Mouse (Mus musculus) frontal cortex, postnatal 25 days (tissue): ENCODE measurements around the gene Gp1bb.
A peak's percentile ranks its signal among the peaks of the same experiment; 100 is the strongest.

Experiments used
- DNase-seq, 2 experiments: peaks; one replicate each; pipeline ENCODE4 v3.0.0; 2022; ENCODE audit warnings: low spot score in 2 of 2

Gp1bb gene

GRCm38 (mm10) chr16:18622019-18622418 is at the start of gene Gp1bb:
Gp1bb (minus strand) TSS chr16:18622403.
- no peak for DNase-seq

GRCm38 (mm10) chr16:18669914-18670313 is 47.7 kb upstream of the Gp1bb start:
- DNase-seq, result no peak

- no peak for DNase-seq
These were observed 36.4 kb upstream of the Gp1bb start for GRCm38 (mm10) chr16:18658597-18658996.

DNA sequence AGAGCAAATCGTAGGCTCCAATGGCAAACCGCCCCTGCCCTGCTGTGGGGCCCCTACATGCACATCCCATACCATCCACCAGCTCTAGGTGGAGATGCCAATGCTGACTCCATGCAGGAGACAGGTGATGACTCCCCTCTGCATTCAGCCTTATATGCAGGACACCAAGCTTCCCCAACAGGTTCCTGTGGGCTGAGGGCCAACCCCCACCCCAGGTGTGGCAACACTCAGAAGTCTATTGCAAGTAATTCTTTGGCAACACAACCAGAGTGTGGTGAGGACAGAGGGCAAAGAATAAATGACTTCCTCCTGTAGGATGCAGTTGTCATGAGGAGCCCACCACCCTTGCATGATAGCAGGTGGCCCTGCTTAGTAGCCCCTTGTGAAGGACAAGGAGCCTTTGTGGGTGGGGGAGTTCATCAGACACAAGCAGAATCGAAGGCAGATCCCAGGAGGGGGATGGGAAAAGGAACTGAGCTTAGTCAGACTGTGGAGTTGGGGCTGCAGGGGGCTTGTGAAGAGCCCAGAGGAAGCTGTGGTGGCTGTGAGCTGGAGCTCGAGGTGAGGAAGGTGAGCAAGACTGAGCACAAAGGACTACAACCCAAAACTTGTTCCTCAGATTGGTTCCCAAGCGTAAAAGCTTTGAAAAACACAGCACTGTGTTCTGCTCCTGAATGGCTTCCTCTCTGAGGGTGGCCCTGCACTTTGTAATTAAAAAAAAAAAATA is 33.3 kb upstream of the Gp1bb start:
- no peak for DNase-seq

GRCm38 (mm10) chr16:18653290-18654160 is 31.3 kb upstream of the Gp1bb start:
- DNase-seq, result no peak

GRCm38 (mm10) chr16:18649126-18649525 is 26.9 kb upstream of the Gp1bb start:
- no peak for DNase-seq

GRCm38 (mm10) chr16:18645329-18645728 is 23.1 kb upstream of the Gp1bb start:
- no peak for DNase-seq

DNA sequence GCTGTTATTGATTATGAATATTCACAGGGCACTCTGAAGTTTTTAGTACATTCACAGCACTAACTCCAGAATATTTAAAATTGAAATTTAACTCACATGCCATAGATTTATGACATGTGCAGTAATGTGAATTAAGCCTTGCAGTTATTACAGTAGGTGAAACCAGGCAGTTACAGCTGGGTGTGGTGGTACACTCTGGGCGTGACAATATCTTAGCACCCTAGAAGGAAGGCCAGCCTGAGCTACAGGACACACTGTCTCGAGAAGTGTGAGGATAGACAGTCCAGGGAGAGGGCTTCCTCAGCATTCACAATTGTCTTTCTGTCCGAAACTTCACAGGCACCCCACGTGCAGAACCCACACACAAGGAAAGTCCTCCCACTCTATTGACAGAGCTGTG is 22.3 kb upstream of the Gp1bb start:
- DNase-seq, result no peak

GRCm38 (mm10) chr16:18643406-18643998 is 21.3 kb upstream of the Gp1bb start:
- DNase-seq, result no peak

DNA sequence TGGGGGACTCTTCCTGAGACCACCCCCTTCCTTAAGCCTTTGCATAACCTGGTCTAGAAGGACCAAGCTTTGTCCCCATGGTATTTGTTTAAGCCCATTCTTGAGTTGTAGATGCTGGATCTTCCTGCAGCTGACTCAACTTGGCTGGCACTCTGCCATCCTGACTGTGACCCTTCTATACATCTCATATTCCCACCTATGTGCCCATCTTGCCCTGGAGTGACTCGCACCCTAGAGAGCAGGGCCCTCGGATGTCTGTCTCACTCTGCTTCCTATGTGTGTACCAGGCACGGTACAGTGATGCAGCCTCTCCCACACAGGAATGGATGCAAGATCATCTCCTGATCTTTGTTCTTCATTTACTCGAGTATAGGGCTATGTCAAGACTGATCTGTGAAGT is 20.7 kb upstream of the Gp1bb start:
- no peak for DNase-seq

DNA sequence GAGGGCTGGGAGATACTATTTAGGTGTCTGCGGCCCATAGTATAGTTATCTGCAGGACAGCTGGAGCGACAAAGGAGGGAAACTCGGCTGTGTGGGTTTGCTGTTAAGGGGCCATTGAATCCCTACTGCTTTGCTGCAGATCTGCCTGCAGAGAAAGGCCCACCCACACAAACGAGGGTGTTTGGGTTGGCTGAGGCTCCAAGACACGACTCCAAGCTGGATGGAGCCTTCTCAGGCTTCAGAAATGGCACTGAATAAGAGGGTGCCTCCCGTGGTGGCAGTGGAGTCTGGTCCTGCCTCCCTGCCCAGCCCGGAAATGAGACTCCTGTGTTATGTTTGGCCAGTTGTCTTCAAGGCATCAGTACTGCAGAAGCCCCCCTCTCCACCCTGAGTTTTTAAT is 20.1 kb upstream of the Gp1bb start:
- no peak for DNase-seq

DNA sequence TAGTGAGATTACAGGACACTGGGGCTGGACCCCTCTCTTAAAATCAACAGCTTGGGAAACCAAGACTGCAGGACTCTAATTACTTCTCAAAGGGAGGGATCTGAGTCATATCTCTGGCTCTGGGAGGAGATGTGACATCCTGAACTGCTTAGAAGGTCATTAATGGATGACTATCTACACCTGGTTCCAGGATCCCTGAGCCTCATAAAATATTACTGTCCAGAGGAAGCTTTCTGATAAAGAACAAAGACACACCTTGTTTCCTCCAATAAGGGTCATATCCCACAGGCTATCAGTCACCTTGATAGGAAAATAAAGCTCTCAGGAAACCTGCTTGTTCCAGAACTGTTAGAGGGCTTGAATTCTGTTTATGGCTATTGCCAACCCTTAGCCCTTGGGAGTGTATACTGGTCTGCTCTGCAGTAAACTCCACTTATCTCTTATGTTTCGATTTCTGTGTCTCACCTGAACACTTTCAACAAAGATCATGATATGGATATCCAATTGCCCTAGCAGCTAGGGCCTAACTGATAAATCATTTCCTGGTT is 17.3 kb upstream of the Gp1bb start:
- DNase-seq, result no peak

GRCm38 (mm10) chr16:18638396-18638795 is 16.2 kb upstream of the Gp1bb start:
- no peak for DNase-seq

GRCm38 (mm10) chr16:18636804-18637203 is 14.6 kb upstream of the Gp1bb start:
- DNase-seq, result no peak

- no peak for DNase-seq
These were observed 14.2 kb upstream of the Gp1bb start for GRCm38 (mm10) chr16:18636401-18636800.

DNA sequence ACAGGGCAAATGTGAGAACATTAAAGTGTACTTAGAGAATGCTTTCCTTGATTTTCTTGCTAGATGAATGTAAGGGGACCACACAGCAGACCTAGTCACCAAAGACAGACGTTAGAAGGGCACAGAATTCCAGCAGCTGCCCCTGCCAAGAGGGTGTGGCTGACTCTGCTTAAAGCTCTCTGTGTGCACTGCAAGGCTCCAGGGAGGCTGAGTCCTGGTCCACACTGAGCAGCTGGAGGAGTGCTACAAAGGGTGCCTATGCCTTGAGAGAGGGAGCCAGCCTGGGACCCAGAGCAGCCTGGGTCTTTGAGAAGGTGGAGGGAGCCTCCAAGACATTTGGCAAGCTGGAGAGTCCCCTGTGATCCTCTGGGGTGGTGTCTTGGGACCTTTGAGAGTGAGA is 11.1 kb upstream of the Gp1bb start:
- no peak for DNase-seq

GRCm38 (mm10) chr16:18632816-18633215 is 10.6 kb upstream of the Gp1bb start:
- no peak for DNase-seq

- no peak for DNase-seq
These were observed 9.9 kb upstream of the Gp1bb start for GRCm38 (mm10) chr16:18632059-18632458.

- DNase-seq, result no peak
These were observed 8.9 kb upstream of the Gp1bb start for GRCm38 (mm10) chr16:18631141-18631540.

- no peak for DNase-seq
These were observed 8.1 kb upstream of the Gp1bb start for GRCm38 (mm10) chr16:18630291-18630690.

DNA sequence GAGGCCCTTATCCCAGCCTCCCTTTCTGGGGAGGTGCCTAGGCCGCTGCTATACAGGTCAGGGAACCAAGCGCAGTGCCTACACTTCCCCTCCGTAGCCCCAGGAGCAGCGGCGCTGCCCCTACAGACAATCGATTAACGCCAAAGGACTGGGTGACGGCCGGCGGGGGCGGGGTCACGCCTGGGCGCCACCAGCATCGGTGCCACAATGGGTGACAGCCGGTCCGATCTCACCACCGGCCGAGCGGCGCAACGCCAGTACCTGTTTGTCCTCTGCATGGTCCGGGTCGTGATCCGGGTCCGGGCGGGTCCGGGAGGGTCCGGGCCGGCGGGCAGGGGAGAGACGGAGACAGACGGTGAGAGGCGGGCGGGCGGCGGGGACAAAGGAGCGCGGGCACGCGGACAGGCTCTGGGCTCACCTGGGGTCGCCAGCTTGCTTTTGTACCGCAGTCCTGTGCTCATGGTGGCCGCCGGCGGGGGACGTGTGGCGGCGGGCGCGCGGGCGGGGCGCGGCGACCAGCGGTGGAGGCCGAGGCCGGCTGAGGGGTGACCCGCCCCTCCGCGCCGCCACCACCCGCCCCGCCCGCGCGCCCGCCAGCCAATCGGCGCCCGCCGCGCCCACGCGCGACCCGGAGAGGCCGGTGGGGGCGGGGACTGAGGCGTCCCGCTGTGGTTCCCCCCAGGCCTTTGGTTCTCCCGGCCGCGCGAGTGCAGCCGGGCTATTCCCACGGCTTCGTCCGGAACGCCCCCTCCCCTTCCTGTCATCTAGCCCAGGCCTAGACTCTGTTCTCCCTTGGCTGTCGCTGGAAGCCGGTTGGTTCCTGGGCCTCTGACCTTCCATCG is 7.4 kb upstream of the Gp1bb start, which contains the start of gene Sept5:
TSS of gene Sept5 (minus strand) at position 565 of the 842 bp plus-strand sequence.
- DNase-seq, result peak in 1 of 2 experiments; percentile 42
